Mouse (Mus musculus): Measurements from ENCODE around the gene Gjd2. TPM values are rescaled to one million over a fixed set of nuclear protein-coding genes. Genes with fewer than 3 reads are reported as not detected.
A peak's percentile ranks its signal among the peaks of the same experiment; 100 is the strongest.

Gjd2 gene
- polyA plus RNA-seq, 1 experiment from 2014 or later: 0.15 TPM

DNA sequence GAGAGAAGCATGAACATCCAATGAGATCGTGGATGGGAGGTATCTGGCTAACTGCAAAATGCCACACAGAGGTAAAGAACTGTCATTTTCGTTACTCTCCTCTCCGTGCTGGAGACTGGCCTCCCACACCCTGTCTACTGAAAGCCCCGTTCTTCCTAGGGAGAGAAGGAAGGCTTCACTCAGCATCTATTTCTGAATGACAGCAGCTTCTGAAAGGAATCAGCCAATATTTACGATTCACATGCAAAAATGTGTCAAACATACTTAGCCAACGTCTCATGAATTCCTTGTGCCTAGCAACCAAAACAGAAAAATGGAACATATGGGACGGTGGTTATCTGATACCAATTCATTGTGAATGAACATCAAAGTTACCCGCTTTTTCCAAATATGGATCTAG lies 15.9 kb downstream of the Gjd2 start:
- H3K4me3 ChIP-seq: no peak overlapping the region
- 71% methylated on average over 8 of the region's 8 CpGs for WGBS

DNA sequence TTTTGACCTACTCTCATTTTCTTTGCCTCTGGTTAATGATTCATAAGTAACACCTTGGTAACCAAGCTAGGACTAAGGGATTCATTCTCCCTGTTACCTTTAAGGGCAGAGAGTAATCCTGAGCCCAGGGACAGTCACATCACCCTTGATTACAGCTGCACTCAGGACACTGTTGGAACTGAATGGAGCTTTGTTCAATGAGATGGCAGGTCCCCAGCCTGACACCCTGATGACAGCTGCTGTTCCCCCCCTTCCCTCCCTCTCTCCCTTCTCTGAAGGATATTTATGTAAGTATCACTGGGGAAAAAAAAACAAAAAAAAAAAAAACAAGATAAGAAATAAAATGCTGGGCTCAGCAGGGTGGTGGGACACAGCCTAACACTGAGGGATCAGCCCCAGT lies 16.5 kb downstream of the Gjd2 start:
- Histone ChIP-seq H3K9me3 (no peaks in the 10 kb centered on the region), H3K27me3 (replicated peaks; ENCODE audit: low read depth, poor library complexity, severe bottlenecking) (no peaks in the 10 kb centered on the region), H3K27ac (replicated peaks) (no peak overlapping the region), H3K4me1 (no peaks in the 10 kb centered on the region), H3K4me3 (no peak overlapping the region), H3K36me3 (replicated peaks) (no peaks in the 10 kb centered on the region)
- DNase-seq (ENCODE audit: low spot score): no peak

More for the DNA sequence above, 15.9 kb downstream of the Gjd2 start:
- Histone ChIP-seq H3K36me3 (replicated peaks) (no peaks in the 10 kb centered on the region), H3K27ac (replicated peaks) (no peak overlapping the region), H3K9me3 (no peaks in the 10 kb centered on the region), H3K27me3 (replicated peaks; ENCODE audit: low read depth, poor library complexity, severe bottlenecking) (no peaks in the 10 kb centered on the region), H3K4me1 (no peaks in the 10 kb centered on the region)
- no peak for DNase-seq (ENCODE audit: low spot score)

DNA sequence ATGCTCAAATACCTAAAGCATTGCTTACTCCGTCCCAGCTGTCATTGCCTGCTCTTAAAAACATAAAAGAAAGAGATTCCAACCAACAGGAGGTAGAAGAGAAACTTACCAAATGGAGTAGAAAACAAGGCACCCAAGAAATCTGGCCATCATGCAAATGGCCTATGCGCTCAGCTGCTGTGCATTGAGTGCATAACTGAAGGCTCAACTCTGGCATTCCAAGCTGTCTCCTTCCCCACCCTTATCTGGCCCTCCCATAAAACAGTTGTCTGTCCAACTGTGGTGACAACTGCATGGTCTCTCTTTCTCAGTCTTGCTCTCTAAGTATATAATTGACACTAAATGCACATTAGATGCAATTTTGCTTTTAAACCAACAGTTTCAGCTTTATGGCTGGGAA lies 28.5 kb downstream of the Gjd2 start:
- no peak overlapping the region for H3K27ac ChIP-seq (replicated peaks)
- no peak for DNase-seq (ENCODE audit: low spot score)
- peaks cover 3% of the 10 kb centered on the region; the same call in 1 of the 2 replicates for H3K4me1 ChIP-seq
- H3K4me3 ChIP-seq: no peak overlapping the region
- no peaks in the 10 kb centered on the region for H3K36me3 ChIP-seq (replicated peaks)
- H3K27me3 ChIP-seq (replicated peaks; ENCODE audit: low read depth, poor library complexity, severe bottlenecking): no peaks in the 10 kb centered on the region
- H3K9me3 ChIP-seq: no peaks in the 10 kb centered on the region
- WGBS: 91% methylated on average over 2 of the region's 2 CpGs

DNA sequence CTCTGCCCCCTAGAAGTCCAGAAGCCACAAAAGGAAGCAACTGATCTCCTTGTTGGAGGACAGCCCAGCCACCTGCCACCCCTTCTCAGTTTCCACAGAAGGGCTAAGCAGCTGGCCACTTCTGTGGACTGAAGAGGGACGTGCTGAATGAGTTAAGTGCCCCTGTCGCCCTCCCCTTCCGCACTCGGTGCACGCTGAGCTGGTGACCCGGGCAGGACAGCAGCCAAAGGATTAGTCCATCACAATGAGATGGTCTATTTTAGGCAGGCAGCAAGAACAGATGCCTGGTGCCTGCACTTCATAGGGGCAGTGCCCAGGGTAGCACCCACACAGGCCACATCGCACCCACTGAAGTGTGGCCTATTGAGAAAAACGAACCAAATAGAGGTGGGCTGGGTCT lies 32.8 kb downstream of the Gjd2 start:
- WGBS: 54% methylated on average over 8 of the region's 8 CpGs
- DNase-seq (ENCODE audit: low spot score): peak; percentile 14

DNA sequence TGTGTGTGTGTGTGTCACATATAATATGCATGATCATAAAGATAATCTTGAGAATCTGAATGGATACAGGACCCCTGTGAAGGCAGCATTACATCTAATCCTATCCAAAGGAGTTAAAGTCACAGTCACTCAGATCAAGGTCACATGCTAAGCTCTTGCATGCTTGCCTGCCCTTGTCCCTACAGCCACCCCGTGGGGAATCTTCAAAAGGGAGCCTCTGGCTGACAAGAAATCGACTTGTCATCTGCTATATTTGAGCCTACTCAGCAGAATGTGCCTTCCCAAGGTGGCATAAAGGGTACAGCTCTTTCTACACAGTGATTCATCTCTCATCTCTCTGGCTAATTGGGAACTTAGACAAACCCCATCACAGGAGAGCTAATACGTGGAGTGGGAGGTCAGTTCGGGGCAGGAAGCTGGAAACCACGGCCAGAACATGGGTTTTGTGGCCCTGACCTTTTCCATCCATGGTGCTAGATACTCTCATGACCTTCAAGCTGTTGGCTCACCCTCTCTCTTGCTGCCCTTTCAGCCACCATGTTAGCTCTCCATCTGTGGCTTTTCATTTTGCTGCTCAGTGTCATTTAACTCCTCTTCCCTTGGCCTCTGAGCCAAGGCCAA lies 35.2 kb downstream of the Gjd2 start:
- 66% methylated on average over 5 of the region's 5 CpGs for WGBS
- Histone ChIP-seq H3K27ac (replicated peaks) (no peak overlapping the region), H3K27me3 (replicated peaks; ENCODE audit: low read depth, poor library complexity, severe bottlenecking) (no peaks in the 10 kb centered on the region), H3K36me3 (replicated peaks) (no peaks in the 10 kb centered on the region), H3K4me1 (peaks cover 3% of the 10 kb centered on the region; the same call in 1 of the 2 replicates), H3K4me3 (no peak overlapping the region), H3K9me3 (no peaks in the 10 kb centered on the region)
- DNase-seq (ENCODE audit: low spot score): no peak

More for the DNA sequence above, 32.8 kb downstream of the Gjd2 start:
- Histone ChIP-seq H3K36me3 (replicated peaks) (no peaks in the 10 kb centered on the region), H3K9me3 (no peaks in the 10 kb centered on the region), H3K27ac (replicated peaks) (no peak overlapping the region), H3K4me1 (peaks cover 3% of the 10 kb centered on the region; the same call in 1 of the 2 replicates), H3K27me3 (replicated peaks; ENCODE audit: low read depth, poor library complexity, severe bottlenecking) (no peaks in the 10 kb centered on the region), H3K4me3 (no peak overlapping the region)

DNA sequence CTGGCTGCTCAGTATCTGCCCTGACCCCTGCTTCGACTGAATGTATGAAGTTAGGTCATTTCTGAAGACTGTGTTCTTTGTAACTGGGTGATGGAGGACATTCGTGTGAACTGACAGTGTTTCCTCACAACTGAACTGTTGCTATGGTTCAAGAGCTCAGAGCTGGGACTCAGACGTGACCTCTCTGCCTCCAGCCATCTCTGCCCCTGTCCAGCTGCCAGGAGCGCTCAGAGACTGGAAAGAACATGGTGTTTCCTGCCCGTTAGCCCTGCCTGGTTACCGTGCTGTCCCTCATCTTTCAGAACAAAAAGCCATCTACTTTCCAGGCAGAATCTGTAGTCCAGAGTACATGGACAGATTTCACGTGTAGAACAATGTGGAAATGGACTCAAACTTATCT lies 39.5 kb downstream of the Gjd2 start:
- Histone ChIP-seq H3K4me1 (no peaks in the 10 kb centered on the region), H3K27me3 (replicated peaks; ENCODE audit: low read depth, poor library complexity, severe bottlenecking) (no peaks in the 10 kb centered on the region), H3K36me3 (replicated peaks) (no peaks in the 10 kb centered on the region), H3K27ac (replicated peaks) (no peak overlapping the region), H3K4me3 (no peak overlapping the region), H3K9me3 (no peaks in the 10 kb centered on the region)
- no peak for DNase-seq (ENCODE audit: low spot score)
- WGBS: 74% methylated on average over 7 of the region's 7 CpGs

DNA sequence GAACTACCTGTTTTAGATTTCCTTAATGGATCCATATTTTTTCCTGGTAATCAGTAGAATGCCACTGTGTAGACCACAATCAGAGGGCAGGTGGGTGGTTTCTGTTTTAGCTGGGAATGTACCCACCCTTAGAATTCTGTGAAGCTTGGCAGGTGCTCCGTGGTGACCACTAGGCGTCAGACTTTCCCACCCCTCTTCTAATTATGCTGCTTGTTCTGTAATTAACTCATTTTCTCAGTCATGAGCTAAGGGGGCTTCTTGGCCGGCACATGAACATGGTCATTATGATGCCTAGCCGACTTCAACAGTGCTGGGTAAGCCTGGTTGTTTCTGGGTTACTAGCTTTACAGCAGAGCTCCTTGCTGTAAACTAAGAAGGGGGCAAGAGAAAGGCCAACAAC lies 47.0 kb downstream of the Gjd2 start:
- H3K27ac ChIP-seq (replicated peaks): no peak overlapping the region
- no peaks in the 10 kb centered on the region for H3K9me3 ChIP-seq
- H3K4me3 ChIP-seq: no peak overlapping the region
- H3K27me3 ChIP-seq (replicated peaks; ENCODE audit: low read depth, poor library complexity, severe bottlenecking): no peaks in the 10 kb centered on the region
- no peaks in the 10 kb centered on the region for H3K4me1 ChIP-seq
- H3K36me3 ChIP-seq (replicated peaks): no peaks in the 10 kb centered on the region
- no peak for DNase-seq (ENCODE audit: low spot score)
- 39% methylated on average over 4 of the region's 4 CpGs for WGBS

Other genes with a start within 250 kb of the Gjd2 start
- 6.0 and 8.6 TPM in 2 replicates for gene Scg5, start 184.5 kb downstream of the Gjd2 start, polyA plus RNA-seq (2016; fragmentation: Nextera tagmentation; extraction: Ambion mirVana)
- gene Arhgap11a, start 165.0 kb downstream of the Gjd2 start, polyA plus RNA-seq (2016; fragmentation: Nextera tagmentation; extraction: Ambion mirVana): 37.2 and 38.3 TPM in 2 replicates
- 9.6 and 20.1 TPM in 2 replicates for gene Actc1, start 39.9 kb upstream of the Gjd2 start, polyA plus RNA-seq (2016; fragmentation: Nextera tagmentation; extraction: Ambion mirVana)
- 48.7 and 54.5 TPM in 2 replicates for gene Aqr, start 173.4 kb upstream of the Gjd2 start, polyA plus RNA-seq (2016; fragmentation: Nextera tagmentation; extraction: Ambion mirVana)
- gene Zfp770, start 187.8 kb upstream of the Gjd2 start, polyA plus RNA-seq (2016; fragmentation: Nextera tagmentation; extraction: Ambion mirVana): 3.6 and 3.8 TPM in 2 replicates

Measured in embryonic facial prominence, embryonic 10.5 days (tissue).